Mouse (Mus musculus) spleen, adult 2 months (tissue): ENCODE measurements around the gene Gm11639.

Experiments used
- CTCF ChIP-seq: fragments of 200-500 bp; IDR thresholded peaks from 2 replicates; pipeline ENCODE4 v1.5.1; 2011; ENCODE audit warnings: mild to moderate bottlenecking, inconsistent platforms; ENCODE audit not compliant: insufficient read depth, insufficient read length, insufficient replicate concordance; ENCODE audit errors: extremely low read depth
- POLR2A ChIP-seq: fragments of 200-500 bp; IDR thresholded peaks from 2 replicates; pipeline ENCODE4 v1.6.1; 2011; ENCODE audit warnings: low read depth, low read length, inconsistent platforms

- TF ChIP-seq CTCF (no peak), POLR2A (no peak)
Measured at GRCm38 (mm10) chr11:104765762-104766161, 80.3 kb downstream of the Gm11639 start.
